Mouse (Mus musculus): Measurements from ENCODE around the gene Olfr1008.
"Not testable (repeated sequence)": the region's sequence is repeated elsewhere in the genome, so short reads cannot be mapped to it uniquely, and the experiment has no call there.

- not testable (repeated sequence) for TF ChIP-seq CTCF (IDR thresholded peaks at IDR 0.05; ENCODE audit: extremely low read depth, insufficient read depth, insufficient read length, insufficient replicate concordance); POLR2A (IDR thresholded peaks at IDR 0.05; ENCODE audit: low read depth, low read length)
Observed at GRCm38 (mm10) chr2:85664355-85664754, 24.9 kb upstream of the Olfr1008 start, which contains the start of gene Olfr154.
